Mouse (Mus musculus): ENCODE measurements at regions not wholly inside any gene's neighbourhood (a gene's known extent, or its start where the extent isn't known, plus 50 kb on each side); places are given as distances from the start of the nearest gene placed in this dataset.

GRCm38 (mm10) chr5:43037592-43037991 lies 195.4 kb upstream of the Cpeb2 start:
- TF ChIP-seq CTCF (IDR thresholded peaks at IDR 0.05; ENCODE audit: extremely low read depth, insufficient read depth, insufficient read length, insufficient replicate concordance) (no peak), POLR2A (IDR thresholded peaks at IDR 0.05; ENCODE audit: low read depth, low read length) (no peak)
